ENCODE assay signal across 8 mouse cellular contexts in genomic region chr11:73159957-73160810, GRCm38 (mm10). TPM values are rescaled to one million over a fixed set of nuclear protein-coding genes. Genes with fewer than 3 reads are reported as not detected.
DNase-seq lines count a peak whose midpoint lies in the region; ATAC-seq and TF ChIP-seq lines count a peak whose summit lies in the region.

TSS of gene P2rx5 (plus strand) at chr11:73160421.

- no peak for ATAC-seq in CD4-positive, CD25-positive, alpha-beta regulatory T cell, adult 4 months
- ATAC-seq in embryonic facial prominence, embryonic 15.5 days (ENCODE audit: insufficient number of reproducible peaks, low FRiP score, low TSS enrichment, low read depth), result peak; percentile 64; the same call in 1 of the 2 replicates

- no peaks in the 10 kb centered on the region; the same call in 1 of the 2 replicates for H3K27me3 ChIP-seq in ES-Bruce4 (ENCODE audit: control insufficient read depth, insufficient read depth, low read length, poor library complexity, severe bottlenecking)
- H3K27me3 ChIP-seq in embryonic facial prominence, embryonic 15.5 days, result peaks cover 37% of the 10 kb centered on the region
- peaks cover 42% of the 10 kb centered on the region for H3K27me3 ChIP-seq in midbrain, embryonic 10.5 days (ENCODE audit: low read depth, poor library complexity, severe bottlenecking)

- TF ChIP-seq POLR2A in ES-Bruce4 (IDR thresholded peaks at IDR 0.05; ENCODE audit: insufficient read depth, low read length), result no peak

- peak within 1 kb of the TSS; percentile 32 for H3K9ac ChIP-seq in ES-Bruce4 (ENCODE audit: low read depth, poor library complexity, severe bottlenecking)
- H3K9ac ChIP-seq in embryonic facial prominence, embryonic 15.5 days, result peak within 1 kb of the TSS; percentile 33

- H3K27ac ChIP-seq in ES-Bruce4 (ENCODE audit: insufficient read depth, low read length), result no peak within 1 kb of the TSS
- no peak within 1 kb of the TSS for H3K27ac ChIP-seq in embryonic facial prominence, embryonic 15.5 days (replicated peaks)
- no peak within 1 kb of the TSS for H3K27ac ChIP-seq in midbrain, embryonic 10.5 days (replicated peaks)

- no peaks in the 10 kb centered on the region for H3K4me1 ChIP-seq in ES-Bruce4 (ENCODE audit: control insufficient read depth, insufficient read depth, low read length)
- peaks cover 12% of the 10 kb centered on the region for H3K4me1 ChIP-seq in embryonic facial prominence, embryonic 15.5 days
- peaks cover 14% of the 10 kb centered on the region for H3K4me1 ChIP-seq in midbrain, embryonic 10.5 days

- WGBS in embryonic facial prominence, embryonic 15.5 days, result 4% methylated on average over 49 of the region's 49 CpGs
- 3% methylated on average over 49 of the region's 49 CpGs for WGBS in midbrain, embryonic 10.5 days

- no peak for TF ChIP-seq CTCF in ES-Bruce4 (IDR thresholded peaks at IDR 0.05; ENCODE audit: low read depth, low read length)

- intact Hi-C loops in heart, postnatal 36 days (cut with DNase I), result loop anchor here (1.0 kb wide), 1 partner anchor 22 kb away; the partner anchor contains the start of gene Haspin

- H3K4me2 ChIP-seq in embryonic facial prominence, embryonic 15.5 days (replicated peaks), result peak within 1 kb of the TSS; percentile 83

- TF ChIP-seq EP300 in ES-Bruce4 (IDR thresholded peaks at IDR 0.05; ENCODE audit: insufficient read depth, low read depth, low read length), result no peak

- no peaks in the 10 kb centered on the region for H3K36me3 ChIP-seq in ES-Bruce4 (ENCODE audit: control insufficient read depth, insufficient read depth, low read length, poor library complexity, severe bottlenecking)
- no peaks in the 10 kb centered on the region for H3K36me3 ChIP-seq in embryonic facial prominence, embryonic 15.5 days
- H3K36me3 ChIP-seq in midbrain, embryonic 10.5 days, result no peaks in the 10 kb centered on the region

- H3K4me3 ChIP-seq in ES-Bruce4 (ENCODE audit: low read depth, low read length), result peak within 1 kb of the TSS; percentile 66
- H3K4me3 ChIP-seq in embryonic facial prominence, embryonic 15.5 days (replicated peaks), result peak within 1 kb of the TSS; percentile 43
- H3K4me3 ChIP-seq in midbrain, embryonic 10.5 days, result peak within 1 kb of the TSS; percentile 57

- no peaks in the 10 kb centered on the region for H3K9me3 ChIP-seq in ES-Bruce4 (replicated peaks; ENCODE audit: control insufficient read depth, insufficient read depth, low read length, poor library complexity, severe bottlenecking)
- H3K9me3 ChIP-seq in embryonic facial prominence, embryonic 15.5 days (replicated peaks), result no peaks in the 10 kb centered on the region
- H3K9me3 ChIP-seq in midbrain, embryonic 10.5 days (replicated peaks), result no peaks in the 10 kb centered on the region

- DNase-seq in CD4-positive, CD25-positive, alpha-beta regulatory T cell, adult 2 months (ENCODE audit: low read depth, low spot score), result peak; percentile 30
- DNase-seq in heart, postnatal 36 days, result peak; percentile 47 to 66
- peak; percentile 69 to 83 for DNase-seq in kidney, postnatal 4 days
- DNase-seq in midbrain, embryonic 10.5 days (ENCODE audit: low spot score), result peak; percentile 44
- DNase-seq in frontal cortex, postnatal 36 days (ENCODE audit: low spot score in 2 of 2), result no peak

RNA-seq across cellular contexts. Expression of gene P2rx5, which starts in this region (rescaled TPM):
- under 1 TPM; 0.33 to 0.55 TPM for polyA plus RNA-seq in CD4-positive, CD25-positive, alpha-beta regulatory T cell, adult 4 months (2017; shearing (Covaris generic))
- 0.42 and 0.55 TPM in 2 replicates for polyA plus RNA-seq in ES-Bruce4 (2011; ENCODE audit: insufficient read depth, insufficient read length, low read depth, missing spikeins)
- 0.98 and 1.0 TPM in 2 replicates for polyA plus RNA-seq in embryonic facial prominence, embryonic 15.5 days (2015; fragmentation: Nextera tagmentation; extraction: Ambion mirVana)
- total RNA-seq in heart, postnatal 36 days (2021), result 10 to 100 TPM; 13.1 to 17.9 TPM
- polyA plus RNA-seq in midbrain, embryonic 10.5 days (2016; fragmentation: Nextera tagmentation; extraction: Ambion mirVana), result 0.21 and 0.29 TPM in 2 replicates

Comparison
In these comparisons a context has a peak if more than half of its experiments do, and no peak if none do; other contexts are left out.
1. Peak in DNase-seq and H3K4me3 ChIP-seq in midbrain, embryonic 10.5 days; RNA of the gene not detected or under 1 TPM.
2. DNase-seq: peak in CD4-positive, CD25-positive, alpha-beta regulatory T cell, adult 2 months (single experiment), heart, postnatal 36 days (2 of 2) and kidney, postnatal 4 days (2 of 2); none in frontal cortex, postnatal 36 days (0 of 2).
3. Peak in every context shown above with its lines, with median percentiles within 50 percentile points of each other: H3K4me3 ChIP-seq.